Mouse (Mus musculus) cortical plate, adult 2 months (tissue): ENCODE results near the gene Wdr41. TPM values are rescaled to one million over a fixed set of nuclear protein-coding genes. Genes with fewer than 3 reads are reported as not detected.

Experiments used
- H3K27ac ChIP-seq: fragments of 200-500 bp; 2 replicates; pipeline ENCODE4 v1.5.1; 2012; ENCODE audit warnings: low read length, control low read depth, inconsistent platforms; ENCODE audit not compliant: insufficient read depth
- H3K4me1 ChIP-seq: fragments of 200-500 bp; 2 replicates; pipeline ENCODE4 v1.6.1; 2011; ENCODE audit warnings: low read length; ENCODE audit not compliant: control insufficient read depth, insufficient read depth
- H3K4me3 ChIP-seq: fragments of 200-500 bp; 2 replicates; pipeline ENCODE4 v1.5.1; 2011; ENCODE audit warnings: mild to moderate bottlenecking, low read length, control low read depth; ENCODE audit not compliant: insufficient read depth
- CTCF ChIP-seq: fragments of 200-500 bp; IDR thresholded peaks from 2 replicates; pipeline ENCODE4 v1.5.1; 2011; ENCODE audit warnings: mild to moderate bottlenecking, control low read depth, low read length; ENCODE audit not compliant: insufficient read depth; ENCODE audit errors: extremely low read depth
- POLR2A ChIP-seq: fragments of 200-500 bp; IDR thresholded peaks from 2 replicates; pipeline ENCODE4 v1.6.1; 2011; ENCODE audit warnings: mild to moderate bottlenecking, low read length, control low read depth; ENCODE audit not compliant: insufficient read depth; ENCODE audit errors: extremely low read depth
- polyA plus RNA-seq: library from polyadenylated mRNA; depleted of rRNA; stranded (reverse); fragments of >200 nt; gene quantifications from 2 replicates; pipeline ENCODE4 v1.2.3, GENCODE M21; 2012

Wdr41 gene
- polyA plus RNA-seq, 1 experiment: 24.8 TPM

DNA sequence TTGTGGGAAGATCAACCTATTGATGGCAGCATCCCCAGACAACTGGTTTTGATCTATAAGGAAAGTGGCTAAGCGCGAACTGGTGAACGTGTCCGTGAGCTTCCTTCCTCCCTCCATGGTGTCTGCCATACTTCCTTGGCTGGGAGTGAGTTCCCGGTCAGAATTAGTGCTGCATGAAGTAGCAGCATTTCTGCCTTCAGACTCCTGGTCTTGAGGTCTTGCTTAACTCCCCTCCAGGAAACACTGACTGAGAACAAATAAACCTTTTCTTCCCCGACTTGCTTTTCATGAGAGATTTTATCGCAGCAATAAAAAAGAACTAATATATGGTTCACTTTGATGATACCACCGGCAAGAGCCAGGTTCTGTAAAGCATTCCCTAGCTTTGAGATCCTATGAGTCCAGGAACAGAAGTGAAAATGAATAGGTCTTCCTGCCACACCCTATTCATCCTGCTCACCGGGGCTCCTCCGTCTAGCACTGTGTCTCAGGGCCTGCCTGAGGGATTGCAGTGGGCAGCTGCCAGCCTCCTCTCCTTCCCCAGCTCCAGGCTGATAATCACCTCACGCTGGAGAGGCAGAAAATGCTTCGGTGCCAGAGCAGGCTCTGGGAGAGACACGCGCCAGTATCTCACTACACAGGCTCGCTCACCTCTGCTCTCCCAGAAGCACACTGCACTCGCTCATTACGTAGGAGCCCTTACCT, 56.1 kb downstream of the Wdr41 start:
- no peak for TF ChIP-seq POLR2A
- TF ChIP-seq CTCF: no peak
- H3K4me3 ChIP-seq: no peak overlapping the region
- H3K27ac ChIP-seq: no peak overlapping the region
- H3K4me1 ChIP-seq: peaks cover 9% of the 10 kb centered on the region

GRCm38 (mm10) chr13:95032973-95033372, 56.8 kb downstream of the Wdr41 start:
- Histone ChIP-seq H3K27ac (no peak overlapping the region), H3K4me1 (peaks cover 9% of the 10 kb centered on the region), H3K4me3 (no peak overlapping the region)
- no peak for TF ChIP-seq POLR2A
- no peak for TF ChIP-seq CTCF

GRCm38 (mm10) chr13:95034094-95034493, 58.0 kb downstream of the Wdr41 start:
- peak overlapping the region; percentile 11; the same call in 1 of the 2 replicates for H3K27ac ChIP-seq
- H3K4me3 ChIP-seq: no peak overlapping the region
- TF ChIP-seq CTCF (no peak), POLR2A (no peak)
- H3K4me1 ChIP-seq: peaks cover 9% of the 10 kb centered on the region

DNA sequence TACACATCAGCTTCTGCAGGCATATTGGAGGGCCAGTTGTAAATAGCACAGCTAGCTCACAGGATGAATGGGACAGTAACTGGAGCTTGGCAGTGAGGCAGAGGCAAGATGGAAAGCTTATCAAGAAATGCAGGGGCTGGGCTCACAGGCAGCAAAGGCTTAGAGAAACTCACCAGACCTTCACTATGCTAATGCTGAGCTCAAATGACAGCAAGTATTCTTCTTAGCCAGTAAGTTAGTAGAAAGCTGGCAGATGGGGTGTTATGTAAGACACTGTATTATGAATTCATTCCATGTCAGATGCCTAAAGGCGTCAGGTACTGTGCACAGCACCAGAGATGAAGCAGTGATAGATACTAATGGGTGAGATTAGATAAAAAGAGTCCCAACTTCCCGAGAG, 58.6 kb downstream of the Wdr41 start:
- H3K4me3 ChIP-seq: no peak overlapping the region
- peaks cover 9% of the 10 kb centered on the region for H3K4me1 ChIP-seq
- H3K27ac ChIP-seq: peak overlapping the region; percentile 31
- 0 out of 2 replicates have a peak, but pooled peaks have one; percentile 31 for TF ChIP-seq POLR2A
- TF ChIP-seq CTCF: no peak

DNA sequence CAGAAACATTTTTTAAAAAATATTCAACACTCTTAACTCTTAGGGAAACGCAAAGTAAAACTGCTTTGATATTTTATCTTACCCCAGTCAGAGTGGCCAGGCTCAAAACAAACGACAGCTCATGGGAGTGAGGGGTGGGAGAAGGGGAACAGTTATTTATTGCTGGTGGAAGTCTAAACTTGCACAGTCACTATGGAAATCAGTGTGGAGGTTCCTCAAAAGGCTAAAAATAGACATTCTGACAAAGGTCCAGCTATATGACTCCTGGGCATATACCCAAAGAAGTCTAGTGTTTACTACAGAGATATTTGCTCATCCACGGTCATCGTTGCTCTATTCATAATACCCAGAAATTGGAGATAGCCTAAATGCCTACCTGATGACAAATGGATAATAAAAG, 62.1 kb downstream of the Wdr41 start:
- no peak for TF ChIP-seq CTCF
- TF ChIP-seq POLR2A: no peak
- no peak overlapping the region for H3K4me3 ChIP-seq
- no peak overlapping the region for H3K27ac ChIP-seq
- H3K4me1 ChIP-seq: peaks cover 10% of the 10 kb centered on the region

- no peak for TF ChIP-seq POLR2A
- Histone ChIP-seq H3K27ac (peak overlapping the region; percentile 22; the same call in 1 of the 2 replicates), H3K4me3 (no peak overlapping the region), H3K4me1 (peaks cover 4% of the 10 kb centered on the region; the same call in 1 of the 2 replicates)
These were observed 64.1 kb downstream of the Wdr41 start for GRCm38 (mm10) chr13:95040140-95040738.

DNA sequence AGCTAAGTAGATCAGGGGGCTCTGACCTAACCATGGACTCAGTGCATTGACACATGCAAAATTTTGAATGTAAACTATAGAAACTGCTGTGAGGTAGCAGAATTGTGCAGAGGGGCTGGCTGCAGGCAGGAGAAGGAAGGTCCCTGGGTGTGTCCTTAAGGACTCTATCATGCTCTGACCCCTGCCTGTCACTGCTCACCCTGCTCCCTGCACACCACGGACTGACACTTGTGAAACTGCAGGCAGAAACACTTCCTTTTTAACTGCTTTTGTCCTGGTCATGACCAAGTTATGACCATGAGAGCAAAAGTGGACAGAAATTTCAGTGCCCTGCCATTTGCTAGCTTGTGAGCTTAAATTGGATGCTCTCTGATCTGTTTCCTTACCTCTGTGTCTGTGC, 68.0 kb downstream of the Wdr41 start:
- TF ChIP-seq POLR2A (no peak), CTCF (no peak)
- no peak overlapping the region for H3K27ac ChIP-seq
- no peak overlapping the region for H3K4me3 ChIP-seq
- H3K4me1 ChIP-seq: peaks cover 4% of the 10 kb centered on the region; the same call in 1 of the 2 replicates

GRCm38 (mm10) chr13:95050398-95050797, 74.3 kb downstream of the Wdr41 start:
- no peak for TF ChIP-seq POLR2A
- TF ChIP-seq CTCF: no peak
- Histone ChIP-seq H3K4me1 (no peaks in the 10 kb centered on the region), H3K4me3 (no peak overlapping the region), H3K27ac (no peak overlapping the region)

DNA sequence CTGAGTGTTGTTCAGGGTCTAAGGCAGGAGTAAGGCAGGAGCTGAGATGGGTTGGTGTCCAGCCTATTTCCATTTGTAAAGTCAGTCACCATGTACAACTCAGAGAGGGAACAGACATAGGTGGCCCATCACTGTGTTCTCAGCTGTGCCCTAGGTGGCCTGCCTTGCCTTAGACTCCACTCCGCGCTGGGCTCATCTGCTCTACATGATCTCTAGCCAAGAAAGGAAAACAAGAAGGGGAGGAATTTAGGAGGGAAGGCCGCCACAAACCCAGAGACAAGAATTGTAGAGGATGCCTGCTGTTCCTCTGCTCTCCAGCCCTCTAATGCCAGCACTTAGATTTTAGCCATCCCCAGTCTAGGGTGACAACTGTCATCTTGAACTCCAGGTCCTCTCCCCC, 76.3 kb downstream of the Wdr41 start:
- Histone ChIP-seq H3K27ac (no peak overlapping the region), H3K4me1 (no peaks in the 10 kb centered on the region), H3K4me3 (no peak overlapping the region)
- TF ChIP-seq POLR2A (no peak), CTCF (no peak)

- TF ChIP-seq POLR2A (no peak), CTCF (no peak)
- H3K4me1 ChIP-seq: no peaks in the 10 kb centered on the region
- H3K4me3 ChIP-seq: no peak overlapping the region
- no peak overlapping the region for H3K27ac ChIP-seq
These were observed 79.7 kb downstream of the Wdr41 start for GRCm38 (mm10) chr13:95055742-95056388.
